Mouse (Mus musculus) neural tube, embryonic 13.5 days (tissue): Measurements from ENCODE around the gene Olfr888. TPM values are rescaled to one million over a fixed set of nuclear protein-coding genes. Genes with fewer than 3 reads are reported as not detected.

Source experiments
- ATAC-seq: fragments of 200-750 bp; cut with Nextera tagmentation; 2 replicates; pipeline ENCODE4 v1.8.0; 2017; ENCODE audit warnings: low read depth, mild to moderate bottlenecking, moderate TSS enrichment, moderate library complexity
- H3K27ac ChIP-seq: fragments of 300-500 bp; sonication (generic); replicated peaks from 2 replicates; pipeline ENCODE4 v1.5.1; 2015; ENCODE audit warnings: moderate library complexity, mild to moderate bottlenecking, inconsistent platforms
- H3K27me3 ChIP-seq: fragments of 300-500 bp; sonication (generic); 2 replicates; pipeline ENCODE4 v1.6.1; 2015; ENCODE audit warnings: mild to moderate bottlenecking, inconsistent platforms
- H3K36me3 ChIP-seq: fragments of 300-500 bp; sonication (generic); 2 replicates; pipeline ENCODE4 v1.6.1; 2015; ENCODE audit warnings: mild to moderate bottlenecking, inconsistent platforms
- H3K4me1 ChIP-seq: fragments of 300-500 bp; sonication (generic); replicated peaks from 2 replicates; pipeline ENCODE4 v1.6.1; 2015; ENCODE audit warnings: inconsistent platforms
- H3K4me2 ChIP-seq: fragments of 300-500 bp; sonication (generic); 2 replicates; pipeline ENCODE4 v1.6.1; 2015; ENCODE audit warnings: inconsistent platforms, mild to moderate bottlenecking, moderate library complexity
- H3K4me3 ChIP-seq: fragments of 300-500 bp; sonication (generic); 2 replicates; pipeline ENCODE4 v1.5.1; 2015; ENCODE audit warnings: mild to moderate bottlenecking, inconsistent platforms
- H3K9ac ChIP-seq: fragments of 300-500 bp; sonication (generic); 2 replicates; pipeline ENCODE4 v1.6.1; 2015; ENCODE audit warnings: moderate library complexity, mild to moderate bottlenecking, inconsistent platforms
- H3K9me3 ChIP-seq: fragments of 300-500 bp; sonication (generic); 2 replicates; pipeline ENCODE4 v1.6.1; 2016; ENCODE audit warnings: inconsistent platforms
- WGBS: fragments of 180-500 bp; shearing (Covaris S2); methylation state at CpG from one replicate; pipeline ENCODE4 v1.1.7; 2015; 5-methylcytosine and 5-hydroxymethylcytosine counted together
- polyA plus RNA-seq: library from polyadenylated mRNA; unstranded; fragments of >200 nt; fragmentation: Nextera tagmentation; extraction: Ambion mirVana; gene quantifications from 2 replicates; pipeline ENCODE4 v1.2.1, GENCODE M21; 2015

Olfr888 gene
- not detected in 2 replicates for polyA plus RNA-seq

DNA sequence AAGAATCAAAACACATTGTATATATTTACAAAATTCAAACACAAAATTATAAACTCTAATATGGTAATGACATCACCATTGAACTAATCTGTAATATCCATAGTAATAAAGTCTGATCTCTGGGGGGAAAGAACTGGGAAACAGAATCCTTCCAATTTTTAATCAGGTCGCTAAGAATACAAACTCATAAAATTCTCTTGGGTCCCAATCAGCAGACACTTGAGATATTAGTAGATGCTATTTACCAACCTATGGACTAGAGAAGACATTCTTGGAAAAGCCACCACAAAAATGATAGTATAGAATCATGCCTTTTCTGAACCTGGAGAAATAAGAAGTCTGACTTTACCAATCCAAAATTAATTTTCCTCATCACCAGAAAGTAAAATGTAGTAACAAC is at the start of gene Olfr888:
TSS of gene Olfr888 (plus strand) at position 301 of the 400 bp plus-strand sequence.
- Histone ChIP-seq H3K4me2 (no peak within 1 kb of the TSS), H3K27me3 (no peaks in the 10 kb centered on the region), H3K4me3 (no peak within 1 kb of the TSS), H3K27ac (no peak within 1 kb of the TSS), H3K36me3 (no peaks in the 10 kb centered on the region), H3K4me1 (no peaks in the 10 kb centered on the region), H3K9ac (no peak within 1 kb of the TSS), H3K9me3 (no peaks in the 10 kb centered on the region)
- WGBS, result 84% methylated on average over 1 of the region's 1 CpGs
- no peak for ATAC-seq

GRCm38 (mm10) chr9:38061022-38061421 is 46.9 kb upstream of the Olfr888 start, which contains the start of gene Olfr885:
TSS of gene Olfr885 (plus strand) at chr9:38061322.
- Histone ChIP-seq H3K4me3 (no peak within 1 kb of the TSS), H3K36me3 (no peaks in the 10 kb centered on the region), H3K9me3 (no peaks in the 10 kb centered on the region), H3K27me3 (no peaks in the 10 kb centered on the region), H3K27ac (no peak within 1 kb of the TSS), H3K4me2 (no peak within 1 kb of the TSS), H3K9ac (no peak within 1 kb of the TSS), H3K4me1 (no peaks in the 10 kb centered on the region)
- WGBS, result 90% methylated on average over 3 of the region's 3 CpGs
- ATAC-seq, result no peak

- Histone ChIP-seq H3K9me3 (no peaks in the 10 kb centered on the region), H3K4me2 (no peak within 1 kb of the TSS), H3K4me3 (no peak within 1 kb of the TSS), H3K4me1 (no peaks in the 10 kb centered on the region), H3K36me3 (no peaks in the 10 kb centered on the region), H3K27me3 (no peaks in the 10 kb centered on the region), H3K27ac (no peak within 1 kb of the TSS), H3K9ac (no peak within 1 kb of the TSS)
- ATAC-seq, result no peak
- 81% methylated on average over 1 of the region's 1 CpGs for WGBS
Observed at GRCm38 (mm10) chr9:38083772-38084171, 24.2 kb upstream of the Olfr888 start, which contains the start of gene Olfr887. TSS of gene Olfr887 (plus strand) at chr9:38084072.

GRCm38 (mm10) chr9:38114898-38115297 is 7.0 kb downstream of the Olfr888 start, which contains the start of gene Olfr889:
TSS of gene Olfr889 (plus strand) at chr9:38115198.
- ATAC-seq, result no peak
- no peaks in the 10 kb centered on the region for H3K36me3 ChIP-seq

DNA sequence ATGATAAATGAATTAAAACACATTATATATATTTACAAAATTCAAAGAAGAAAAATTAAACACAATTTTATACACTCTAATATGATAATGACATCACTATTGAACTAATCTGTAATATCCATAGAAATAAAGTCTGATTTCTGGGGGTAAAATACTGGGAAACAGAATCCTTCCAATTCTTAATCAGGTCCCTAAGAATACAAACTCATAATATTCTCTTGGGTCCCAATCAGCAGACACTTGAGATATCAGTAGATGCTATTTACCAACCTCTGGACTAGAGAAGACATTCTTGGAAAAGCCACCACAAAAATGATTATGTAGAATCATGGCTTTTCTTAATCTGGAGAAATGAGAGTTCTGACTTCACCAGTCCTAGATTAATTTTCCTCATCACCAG is 34.3 kb downstream of the Olfr888 start, which contains the start of gene Olfr890:
TSS of gene Olfr890 (plus strand) at position 301 of the 400 bp plus-strand sequence.
- no peaks in the 10 kb centered on the region for H3K9me3 ChIP-seq
- H3K27ac ChIP-seq, result no peak within 1 kb of the TSS
- H3K4me1 ChIP-seq, result no peaks in the 10 kb centered on the region
- ATAC-seq, result no peak
- H3K9ac ChIP-seq, result no peak within 1 kb of the TSS
- H3K27me3 ChIP-seq, result no peaks in the 10 kb centered on the region
- no peaks in the 10 kb centered on the region for H3K36me3 ChIP-seq
- H3K4me2 ChIP-seq, result no peak within 1 kb of the TSS
- H3K4me3 ChIP-seq, result no peak within 1 kb of the TSS

More at GRCm38 (mm10) chr9:38114898-38115297, 7.0 kb downstream of the Olfr888 start, which contains the start of gene Olfr889:
- no peak within 1 kb of the TSS for H3K9ac ChIP-seq
- H3K27ac ChIP-seq, result no peak within 1 kb of the TSS
- H3K4me2 ChIP-seq, result no peak within 1 kb of the TSS
- H3K27me3 ChIP-seq, result no peaks in the 10 kb centered on the region
- H3K9me3 ChIP-seq, result no peaks in the 10 kb centered on the region
- no peak within 1 kb of the TSS for H3K4me3 ChIP-seq
- no peaks in the 10 kb centered on the region for H3K4me1 ChIP-seq

Other genes starting within 250 kb of the Olfr888 start
- not detected in 2 replicates for gene Olfr145, start 211.4 kb upstream of the Olfr888 start, polyA plus RNA-seq
- gene Olfr878, start 190.3 kb upstream of the Olfr888 start, polyA plus RNA-seq, result not detected in 2 replicates
- gene Olfr881, start 116.3 kb upstream of the Olfr888 start, polyA plus RNA-seq, result not detected in 2 replicates
- gene Olfr883, start 82.3 kb upstream of the Olfr888 start, polyA plus RNA-seq, result not detected in 2 replicates
- not detected in 2 replicates for gene Olfr884, start 61.6 kb upstream of the Olfr888 start, polyA plus RNA-seq
- gene Olfr885, start 46.8 kb upstream of the Olfr888 start, polyA plus RNA-seq, result not detected in 2 replicates
- not detected in 2 replicates for gene Olfr887, start 24.1 kb upstream of the Olfr888 start, polyA plus RNA-seq
- 0.07 TPM in 2 replicates for gene Olfr889, start 7.1 kb downstream of the Olfr888 start, polyA plus RNA-seq
- not detected in 2 replicates for gene Olfr890, start 34.4 kb downstream of the Olfr888 start, polyA plus RNA-seq
- not detected in 2 replicates for gene Olfr891, start 72.7 kb downstream of the Olfr888 start, polyA plus RNA-seq
- not detected in 2 replicates for gene Olfr893, start 100.2 kb downstream of the Olfr888 start, polyA plus RNA-seq
- gene Olfr894, start 109.9 kb downstream of the Olfr888 start, polyA plus RNA-seq, result not detected in 2 replicates
- gene Olfr143, start 144.6 kb downstream of the Olfr888 start, polyA plus RNA-seq, result not detected in 2 replicates
- gene Olfr895, start 159.7 kb downstream of the Olfr888 start, polyA plus RNA-seq, result not detected in 2 replicates
- not detected in 2 replicates for gene Olfr896-ps1, start 183.0 kb downstream of the Olfr888 start, polyA plus RNA-seq
- not detected in 2 replicates for gene Olfr25, start 220.9 kb downstream of the Olfr888 start, polyA plus RNA-seq
- gene Olfr898, start 240.3 kb downstream of the Olfr888 start, polyA plus RNA-seq, result not detected in 2 replicates